Mouse (Mus musculus): Measurements from ENCODE around the gene Atp2a1.
"Not testable (repeated sequence)": the region's sequence is repeated elsewhere in the genome, so short reads cannot be mapped to it uniquely, and the experiment has no call there.

The Atp2a1 gene

GRCm38 (mm10) chr7:126414725-126415124, 48.2 kb downstream of the Atp2a1 start, which contains the start of gene Cd19:
TSS of gene Cd19 (minus strand) at chr7:126414889.
- DNase-seq (ENCODE audit: low spot score in 2 of 2) = no peak

GRCm38 (mm10) chr7:126411061-126411460, 51.8 kb downstream of the Atp2a1 start:
- no peak for DNase-seq (ENCODE audit: low spot score in 2 of 2)

- no peak for DNase-seq (ENCODE audit: low spot score in 2 of 2)
These were observed 54.2 kb downstream of the Atp2a1 start for GRCm38 (mm10) chr7:126408686-126409085.

- not testable (repeated sequence) for DNase-seq (ENCODE audit: low spot score in 2 of 2)
These were observed 60.4 kb downstream of the Atp2a1 start for GRCm38 (mm10) chr7:126402518-126402917.

GRCm38 (mm10) chr7:126399548-126399947, 63.4 kb downstream of the Atp2a1 start:
- DNase-seq (ENCODE audit: low spot score in 2 of 2) = peak; percentile 82 to 96

GRCm38 (mm10) chr7:126397822-126398221, 65.1 kb downstream of the Atp2a1 start:
- DNase-seq (ENCODE audit: low spot score in 2 of 2) = no peak

- DNase-seq (ENCODE audit: low spot score in 2 of 2) = no peak
These were observed 65.7 kb downstream of the Atp2a1 start for GRCm38 (mm10) chr7:126397221-126397620.

- DNase-seq (ENCODE audit: low spot score in 2 of 2) = peak; percentile 87 to 97
These were observed 66.4 kb downstream of the Atp2a1 start, which contains the start of gene Nfatc2ip for GRCm38 (mm10) chr7:126396298-126397119. TSS of gene Nfatc2ip (minus strand) at chr7:126396737.
